Mouse (Mus musculus): ENCODE results near the gene Ntng2.

Gene Ntng2

DNA sequence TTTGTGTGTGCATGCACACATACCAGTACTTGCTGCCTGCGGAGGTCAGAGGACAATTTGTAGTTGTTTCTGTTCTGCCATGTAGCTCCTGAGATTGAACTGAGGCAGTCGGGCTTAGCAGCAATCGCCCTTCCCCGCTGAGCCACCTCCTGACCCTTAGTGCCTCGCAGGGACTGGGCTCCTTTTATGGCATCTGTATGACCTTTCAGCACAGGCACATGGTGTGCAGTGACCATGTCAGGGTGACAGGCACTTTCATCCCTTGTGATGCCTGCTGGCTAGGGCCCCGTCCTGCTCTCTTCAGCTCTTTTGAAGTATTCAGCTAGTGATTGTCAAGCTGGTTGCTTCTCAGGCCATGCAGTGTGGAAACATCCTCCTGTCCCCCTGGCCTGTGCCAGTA, 66.6 kb downstream of the Ntng2 start:
- no peak for DNase-seq

DNA sequence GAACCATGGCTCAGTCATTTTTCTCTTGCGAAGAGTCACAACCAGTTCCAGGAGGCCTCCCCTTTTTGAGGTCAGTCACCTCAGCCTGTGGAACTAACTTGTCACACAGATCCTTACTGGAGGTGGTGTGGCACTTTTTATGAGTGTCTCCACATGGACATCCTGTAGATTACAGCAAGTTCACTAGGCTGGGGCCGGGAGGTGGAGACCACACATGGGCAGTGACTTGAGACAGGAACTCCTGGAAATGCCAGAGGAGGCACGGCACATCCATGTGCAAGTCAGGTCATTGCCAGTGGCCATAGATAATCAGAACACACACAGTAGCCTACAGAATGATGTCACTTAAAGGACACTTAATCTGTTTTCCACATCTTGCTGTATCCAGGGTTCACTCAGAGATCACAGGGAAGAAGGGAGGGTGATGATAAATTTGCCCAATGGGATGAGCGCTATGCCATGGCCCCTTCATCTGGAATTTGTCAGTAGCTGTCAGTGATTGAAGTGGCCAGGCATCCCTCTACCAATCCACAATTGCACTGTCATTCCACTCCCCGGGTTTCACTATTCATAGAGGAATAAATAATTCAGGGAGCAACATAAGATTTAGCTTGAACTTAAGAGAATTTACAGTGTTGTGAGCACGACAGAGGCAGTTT, 69.4 kb downstream of the Ntng2 start:
- DNase-seq: no peak

DNA sequence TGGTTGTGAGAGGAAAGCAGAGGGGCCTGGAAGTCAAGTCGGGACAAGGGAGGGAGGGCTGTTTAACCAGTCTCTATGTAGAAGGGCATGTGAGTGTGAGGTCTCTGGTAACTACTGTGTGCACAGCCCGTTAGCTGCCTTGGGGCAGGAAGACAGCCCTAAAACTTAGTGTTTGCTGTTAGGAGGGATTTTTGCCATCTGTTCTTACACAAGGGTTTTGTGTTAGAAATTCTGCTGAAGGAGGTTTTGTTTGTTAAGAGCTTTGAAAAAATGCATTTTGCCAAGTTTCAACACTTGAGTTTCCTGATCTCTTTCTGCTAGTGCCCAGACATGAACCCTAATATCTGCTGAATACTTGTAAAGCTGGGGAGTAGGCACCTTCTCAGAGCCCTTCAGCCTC, 71.7 kb downstream of the Ntng2 start:
- DNase-seq: no peak

DNA sequence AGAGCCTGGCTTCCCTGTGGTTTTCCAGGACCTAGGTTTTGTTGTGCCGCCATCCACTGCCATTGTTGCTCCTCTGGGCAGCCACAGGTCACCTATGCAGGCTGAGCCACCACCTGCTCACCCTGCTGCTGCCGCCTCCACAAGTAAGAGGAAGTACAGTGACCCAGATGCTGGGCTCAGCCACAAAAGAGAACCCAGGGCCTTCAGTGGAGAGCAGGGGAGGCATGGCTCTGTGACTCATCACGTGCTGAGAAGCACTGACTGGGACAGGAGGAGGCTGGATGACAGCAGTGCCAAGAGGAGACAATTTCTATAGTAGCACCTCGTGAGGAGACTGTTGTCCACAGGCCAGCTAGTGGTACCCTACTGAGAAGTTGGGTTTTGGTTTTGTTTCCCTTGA, 73.0 kb downstream of the Ntng2 start:
- no peak for DNase-seq

DNA sequence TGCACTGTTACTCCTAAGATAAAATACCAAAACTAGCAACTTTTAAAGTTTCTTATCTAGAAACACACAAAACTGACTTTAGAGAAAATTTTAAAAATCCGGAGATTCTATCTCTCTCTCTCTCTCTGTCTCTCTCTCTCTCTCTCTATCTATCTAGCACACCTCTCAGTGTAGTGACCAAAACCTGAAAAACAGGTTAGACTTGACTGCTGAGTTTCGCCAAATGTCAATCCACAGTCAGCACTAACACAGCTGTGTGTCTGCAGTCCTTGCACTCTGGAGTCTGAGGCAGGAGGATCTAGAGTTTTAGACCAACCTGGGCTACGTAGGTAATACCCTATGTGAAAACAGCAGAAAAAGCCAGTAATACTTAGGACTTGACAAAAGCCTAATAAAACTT, 77.9 kb downstream of the Ntng2 start:
- no peak for DNase-seq

DNA sequence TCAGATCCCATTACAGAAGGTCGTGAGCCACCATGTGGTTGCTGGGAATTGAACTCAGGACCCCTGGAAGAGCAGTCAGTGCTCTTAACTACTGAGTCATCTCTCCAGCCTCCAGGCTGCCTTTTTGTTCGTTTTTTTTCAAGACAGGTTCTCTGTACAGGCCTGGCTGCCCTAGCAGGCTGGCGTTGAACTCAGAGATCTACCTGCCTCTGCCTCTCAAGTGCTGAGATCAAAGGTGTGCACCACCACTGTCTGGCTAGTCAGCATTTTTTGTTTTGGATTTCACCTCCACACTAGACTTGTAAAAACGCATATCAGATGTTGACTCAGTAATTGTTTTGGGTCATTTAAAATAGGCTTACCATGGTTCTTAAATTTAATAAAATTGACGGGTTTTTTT, 84.7 kb downstream of the Ntng2 start:
- DNase-seq: no peak

DNA sequence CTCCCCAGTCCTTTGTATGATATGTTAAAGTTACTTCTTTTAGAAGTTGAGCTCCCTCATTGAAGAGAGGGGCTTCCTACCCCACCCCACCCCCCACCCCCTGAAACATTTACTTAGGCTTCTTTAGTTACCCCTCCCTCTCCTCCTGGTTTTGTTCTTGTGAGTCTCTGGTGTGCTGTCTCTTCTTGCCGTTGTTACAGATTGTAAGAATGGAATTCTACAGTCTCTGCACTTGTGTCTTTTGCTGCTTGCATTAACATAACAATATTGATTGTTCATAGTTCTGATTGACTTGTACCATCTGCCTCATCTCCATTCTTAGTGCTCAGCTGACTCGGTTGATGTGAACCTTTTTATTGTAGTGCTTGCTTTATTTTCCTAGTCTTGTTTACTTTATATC, 100.9 kb downstream of the Ntng2 start:
- DNase-seq: no peak
